Mouse (Mus musculus) erythroblast, embryonic 14.5 days (primary cell): ENCODE results near the gene Gm30191.

Experiments
- GATA1 ChIP-seq: IDR thresholded peaks from 2 replicates; pipeline ENCODE4 v1.6.1; 2012; ENCODE audit warnings: low read length, inconsistent platforms, mixed read lengths
- TAL1 ChIP-seq: IDR thresholded peaks from 3 replicates; pipeline ENCODE4 v1.6.1; 2012; ENCODE audit warnings: low read length, inconsistent platforms, mixed read lengths

- TF ChIP-seq GATA1 = no peak
- TF ChIP-seq TAL1 = no peak
Measured at GRCm38 (mm10) chr4:134199371-134199770, 47.4 kb upstream of the Gm30191 start.
